Mouse (Mus musculus) liver, adult 2 months (tissue): ENCODE measurements at regions not wholly inside any gene's neighbourhood (a gene's known extent, or its start where the extent isn't known, plus 50 kb on each side); places are given as distances from the start of the nearest gene placed in this dataset.

Experiments
- CTCF ChIP-seq: fragments of 200-500 bp; IDR thresholded peaks from 2 replicates; pipeline ENCODE4 v1.5.1; 2011; ENCODE audit warnings: low read depth, low read length, control low read depth
- POLR2A ChIP-seq: fragments of 200-500 bp; IDR thresholded peaks from 2 replicates; pipeline ENCODE4 v1.6.1; 2011; ENCODE audit warnings: low read length, control low read depth; ENCODE audit not compliant: insufficient read depth; ENCODE audit errors: extremely low read depth

DNA sequence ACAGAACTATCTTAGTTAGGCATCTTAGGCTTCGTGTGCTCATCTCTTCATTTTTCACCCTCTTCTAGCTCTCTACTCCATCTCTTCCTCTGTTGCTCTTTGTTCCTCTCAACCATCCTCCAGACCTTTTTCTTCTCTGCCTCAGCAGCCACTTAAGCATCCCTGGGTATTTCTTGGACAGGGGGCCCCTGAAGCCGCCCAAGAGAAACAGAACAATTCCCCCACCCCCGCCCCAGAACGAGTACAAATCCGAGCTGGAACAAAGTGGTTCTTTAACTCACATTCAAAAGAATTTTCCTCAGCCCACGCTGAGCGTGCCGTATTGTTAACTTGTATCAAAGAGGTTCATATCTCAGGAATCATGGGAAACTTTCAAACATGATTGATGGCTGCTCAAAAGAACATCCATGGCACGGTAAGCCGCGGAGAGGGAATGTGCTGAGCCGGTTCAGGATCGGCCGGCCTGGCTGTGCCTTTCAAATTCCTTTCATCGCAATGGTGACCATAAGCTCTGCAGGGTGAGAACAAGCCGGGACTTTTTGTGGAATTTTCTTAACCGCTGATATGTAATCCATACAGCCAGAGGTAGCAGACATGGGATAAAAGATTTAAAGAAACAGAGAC lies 181.9 kb upstream of the Noct start:
- TF ChIP-seq CTCF (no peak), POLR2A (no peak)
